Mouse (Mus musculus): ENCODE data around the gene Ino80b. TPM values are rescaled to one million over a fixed set of nuclear protein-coding genes. Genes with fewer than 3 reads are reported as not detected.

The Ino80b gene
- total RNA-seq, 2 experiments from 2014 or later: 18.8 to 36.2 TPM

DNA sequence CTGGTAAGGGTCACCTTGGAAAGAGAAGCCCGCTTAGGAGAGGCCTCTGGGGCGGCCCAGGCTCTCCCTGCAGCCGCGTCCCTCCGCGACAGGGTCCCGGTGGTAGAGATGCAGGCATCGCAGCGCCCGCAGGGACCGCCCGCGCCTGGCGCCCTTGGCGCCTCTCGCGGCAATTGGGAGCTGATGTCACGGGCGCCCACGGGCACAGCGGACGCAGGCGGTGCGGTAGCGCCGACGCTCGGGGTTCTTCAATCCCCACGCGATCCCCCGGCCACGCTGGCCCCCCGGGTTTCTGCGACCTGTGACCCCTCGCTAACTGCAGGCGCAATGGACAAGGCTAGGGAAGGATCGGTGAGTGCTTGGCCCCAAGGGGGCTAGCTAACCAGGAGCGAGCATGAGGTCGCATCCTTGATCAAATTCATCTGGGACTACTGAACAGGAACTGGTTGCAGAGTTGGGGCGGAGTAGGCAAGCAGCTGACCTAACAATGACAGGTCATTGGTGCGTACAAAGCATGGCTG, 17.0 kb upstream of the Ino80b start:
- peak; percentile 46; the same call in 1 of the 2 replicates for ATAC-seq (ENCODE audit: poor library complexity, severe bottlenecking)

DNA sequence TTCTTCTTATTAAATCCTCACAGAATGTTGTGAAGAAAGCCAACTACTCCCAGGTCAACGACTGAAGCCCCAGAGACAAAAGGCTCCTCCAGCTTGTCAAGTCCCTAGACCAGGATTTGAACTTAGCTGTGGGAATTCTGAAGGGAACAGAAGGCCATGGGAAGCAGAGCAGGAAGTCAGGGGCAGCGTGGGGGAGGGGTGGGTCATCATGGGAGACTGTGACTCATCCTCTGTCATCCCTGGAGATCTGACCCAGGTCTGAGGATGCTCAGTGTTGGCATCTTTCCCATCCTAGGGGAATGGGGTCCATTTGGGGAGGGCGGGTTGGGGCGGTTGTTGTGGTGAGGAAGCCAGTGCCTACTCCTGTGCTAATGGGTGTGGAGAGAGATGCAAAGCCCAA, 16.4 kb upstream of the Ino80b start:
- ATAC-seq (ENCODE audit: poor library complexity, severe bottlenecking): no peak

GRCm38 (mm10) chr6:83140044-83140443, 14.8 kb upstream of the Ino80b start:
- no peak for ATAC-seq (ENCODE audit: poor library complexity, severe bottlenecking)

GRCm38 (mm10) chr6:83138056-83138455, 12.8 kb upstream of the Ino80b start:
- ATAC-seq (ENCODE audit: poor library complexity, severe bottlenecking): no peak

DNA sequence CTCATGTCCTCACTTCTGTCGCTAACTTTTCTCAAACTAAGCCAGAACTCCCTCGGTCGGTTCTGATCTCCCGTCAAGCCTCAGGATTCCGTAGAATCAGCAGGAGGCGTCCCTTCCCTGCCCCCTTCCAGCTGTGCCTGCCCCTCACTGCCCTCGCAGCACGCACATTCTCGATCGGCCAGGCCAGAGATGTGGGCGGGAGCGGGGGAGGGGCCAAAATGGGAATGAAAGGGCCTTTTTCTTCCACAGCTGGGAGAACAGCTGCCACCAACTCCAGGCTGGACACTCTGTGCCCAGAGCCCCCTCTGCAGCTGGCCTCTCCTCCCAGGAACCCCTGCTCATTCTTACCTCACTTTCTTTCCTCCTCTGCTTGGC, 12.3 kb upstream of the Ino80b start:
- peak; percentile 24; the same call in 1 of the 2 replicates for ATAC-seq (ENCODE audit: poor library complexity, severe bottlenecking)

- peak; percentile 26 for ATAC-seq (ENCODE audit: poor library complexity, severe bottlenecking)
Measured at GRCm38 (mm10) chr6:83136881-83137575, 11.8 kb upstream of the Ino80b start.

DNA sequence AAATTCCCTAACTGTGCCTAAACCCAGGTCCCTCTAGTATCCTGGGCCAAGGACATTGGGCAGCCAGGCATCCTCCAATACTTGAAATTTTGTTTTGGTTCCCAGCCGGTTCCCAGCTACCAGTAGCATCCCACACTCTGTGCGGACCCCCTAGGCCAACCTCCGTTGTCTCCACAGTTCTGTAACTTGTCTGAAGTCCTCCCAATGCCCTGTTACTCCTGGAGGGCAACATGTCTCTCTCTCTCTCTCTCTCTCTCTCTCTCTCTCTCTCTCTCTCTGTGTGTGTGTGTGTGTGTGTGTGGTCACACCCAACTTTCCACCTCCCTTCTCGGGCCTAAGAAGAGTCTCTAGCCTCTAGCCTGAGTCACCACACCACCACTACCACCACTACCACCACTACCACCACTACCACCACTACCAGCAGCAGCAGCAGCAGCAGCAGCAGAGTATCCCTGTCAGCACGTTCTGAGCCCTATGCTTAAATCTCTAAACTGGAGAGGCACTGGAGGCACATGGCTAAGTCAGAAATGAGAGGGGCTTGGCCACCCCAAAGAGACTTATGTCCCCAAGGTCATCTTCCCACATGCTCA, 11.2 kb upstream of the Ino80b start:
- ATAC-seq (ENCODE audit: poor library complexity, severe bottlenecking): no peak

GRCm38 (mm10) chr6:83135571-83136161, 10.4 kb upstream of the Ino80b start:
- no peak for ATAC-seq (ENCODE audit: poor library complexity, severe bottlenecking)

DNA sequence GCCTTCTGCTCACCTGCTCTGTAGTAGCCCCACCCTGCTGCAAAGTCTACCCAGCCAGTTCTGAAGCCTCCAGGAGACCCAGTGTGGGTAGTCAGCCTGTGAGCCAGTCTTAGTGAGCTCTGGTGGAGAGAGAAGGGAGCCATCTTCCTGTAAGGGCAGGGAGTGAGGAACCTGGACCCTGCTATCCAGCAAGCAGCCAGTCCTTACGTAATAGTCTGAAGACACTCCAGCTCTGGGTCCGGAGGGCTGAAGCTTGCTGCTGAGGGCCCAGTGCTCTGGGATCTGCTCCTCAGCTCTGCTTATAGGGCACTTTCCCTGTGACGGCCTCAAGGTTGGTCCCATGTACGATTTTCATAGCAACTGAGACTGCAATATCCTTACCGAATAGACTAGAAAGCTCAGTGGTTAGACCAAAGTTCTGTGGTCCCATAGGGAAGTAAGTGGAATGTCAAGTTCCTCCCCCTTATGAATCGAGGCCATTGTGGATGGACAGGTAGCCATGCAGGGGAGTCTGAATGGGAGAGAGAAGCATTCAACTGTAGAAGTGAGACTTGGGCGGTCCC, 9.8 kb upstream of the Ino80b start, which contains the start of gene Rtkn:
Rtkn (plus strand) TSS at position 513 of the 563 bp plus-strand sequence.
- ATAC-seq (ENCODE audit: poor library complexity, severe bottlenecking): no peak

- ATAC-seq (ENCODE audit: poor library complexity, severe bottlenecking): no peak
Measured at GRCm38 (mm10) chr6:83134226-83134625, 9.0 kb upstream of the Ino80b start.

- no peak for ATAC-seq (ENCODE audit: poor library complexity, severe bottlenecking)
Measured at GRCm38 (mm10) chr6:83132176-83132919, 7.1 kb upstream of the Ino80b start.

DNA sequence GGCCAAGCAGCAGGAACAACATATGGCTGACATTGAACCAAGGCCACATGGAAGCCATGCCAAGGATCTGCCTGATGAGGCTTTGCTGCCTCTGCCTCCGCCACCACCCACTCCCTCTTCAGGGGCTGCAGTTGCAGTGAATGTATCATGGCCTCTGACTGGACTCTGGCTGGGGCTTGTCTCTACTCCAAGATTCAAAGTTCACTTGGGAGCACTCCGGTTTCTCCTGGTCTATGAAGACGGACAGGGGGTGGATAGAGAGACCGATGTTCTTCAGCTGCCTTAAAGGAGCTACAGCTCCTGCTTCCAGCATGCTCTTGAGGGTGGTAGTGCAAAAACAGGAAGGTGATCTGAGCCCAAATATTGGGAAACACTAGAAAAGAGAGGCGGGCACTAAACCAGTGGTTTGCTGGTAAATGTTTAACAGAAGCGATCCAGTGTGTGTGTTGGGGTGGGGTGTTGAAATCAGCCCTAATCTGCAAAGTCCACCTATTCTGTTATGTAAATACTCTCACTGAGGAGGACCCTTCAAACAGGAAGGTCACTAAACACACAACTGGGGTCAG, 6.3 kb upstream of the Ino80b start:
- ATAC-seq (ENCODE audit: poor library complexity, severe bottlenecking): peak; percentile 93

DNA sequence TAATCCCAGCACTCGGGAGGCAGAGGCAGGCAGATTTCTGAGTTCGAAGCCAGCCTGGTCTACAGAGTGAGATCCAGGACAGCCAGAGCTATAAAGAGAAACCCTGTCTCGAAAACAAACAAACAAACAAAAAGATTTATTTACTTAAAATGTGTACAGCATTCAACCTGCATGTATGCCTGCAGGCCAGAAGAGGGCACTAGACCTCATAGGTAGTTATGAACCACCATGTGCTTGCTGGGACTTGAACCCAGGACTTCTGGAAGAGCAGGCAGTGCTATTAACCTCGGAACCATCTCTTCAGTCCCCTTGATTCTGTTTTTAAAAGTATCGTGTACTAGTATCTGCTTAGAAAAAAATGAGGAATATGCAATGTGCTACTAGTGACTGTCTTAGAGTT, 2.2 kb upstream of the Ino80b start:
- ATAC-seq (ENCODE audit: poor library complexity, severe bottlenecking): no peak

- ATAC-seq (ENCODE audit: poor library complexity, severe bottlenecking): peak; percentile 59
Measured at GRCm38 (mm10) chr6:83124851-83125312, 349 bp downstream of the Ino80b start.

GRCm38 (mm10) chr6:83122961-83123360, 2.3 kb downstream of the Ino80b start:
- ATAC-seq (ENCODE audit: poor library complexity, severe bottlenecking): no peak

- peak; percentile 30 for ATAC-seq (ENCODE audit: poor library complexity, severe bottlenecking)
Measured at GRCm38 (mm10) chr6:83121863-83122710, 3.1 kb downstream of the Ino80b start.

- peak; percentile 88 for ATAC-seq (ENCODE audit: poor library complexity, severe bottlenecking)
Measured at GRCm38 (mm10) chr6:83120930-83121862, 4.0 kb downstream of the Ino80b start, which contains the start of gene Wbp1. TSS of gene Wbp1 (minus strand) at chr6:83121559.

- no peak for ATAC-seq (ENCODE audit: poor library complexity, severe bottlenecking)
Measured at GRCm38 (mm10) chr6:83119734-83120051, 5.5 kb downstream of the Ino80b start.
